Mouse (Mus musculus) heart, postnatal 10 days (tissue): ENCODE measurements around the gene Col6a1. TPM values are rescaled to one million over a fixed set of nuclear protein-coding genes. Genes with fewer than 3 reads are reported as not detected.

Experiments used
- DNase-seq, 2 experiments: peaks; one replicate each; pipeline ENCODE4 v3.0.0; 2021
- intact Hi-C: fragments of 180-260 bp; cut with DNase I; formaldehyde crosslinking; loops from one replicate; pipeline ENCODE4 v1.15.1; 2025
- total RNA-seq, 2 experiments: library from RNA; stranded (reverse); gene quantifications; 2 replicates each; pipeline ENCODE4 v1.2.3; 2021

The Col6a1 gene
- total RNA-seq, 2 experiments from 2014 or later: 186 to 200 TPM

- intact Hi-C loops: loop anchor here (5.0 kb wide), 1 partner anchor 45 kb away; no protein-coding TSS in a partner anchor
- peak in 1 of 2 experiments; percentile 13 for DNase-seq
Measured at GRCm38 (mm10) chr10:76726866-76727265, 898 bp upstream of the Col6a1 start.

GRCm38 (mm10) chr10:76725097-76725496, 871 bp downstream of the Col6a1 start:
- intact Hi-C loops: loop anchor here (5.0 kb wide), 1 partner anchor 43 kb away; no protein-coding TSS in a partner anchor
- DNase-seq: peak in 1 of 2 experiments; percentile 6

GRCm38 (mm10) chr10:76724231-76724736, 1.7 kb downstream of the Col6a1 start:
- peak in 1 of 2 experiments; percentile 13 for DNase-seq
- intact Hi-C loops: no loop called here

GRCm38 (mm10) chr10:76722751-76723450, 3.1 kb downstream of the Col6a1 start:
- DNase-seq: no peak
- intact Hi-C loops: no loop called here

GRCm38 (mm10) chr10:76721746-76722145, 4.2 kb downstream of the Col6a1 start:
- DNase-seq: no peak
- intact Hi-C loops: no loop called here

- no peak for DNase-seq
- intact Hi-C loops: no loop called here
Measured at GRCm38 (mm10) chr10:76721216-76721615, 4.8 kb downstream of the Col6a1 start.

- no peak for DNase-seq
- intact Hi-C loops: no loop called here
Measured at GRCm38 (mm10) chr10:76717631-76718030, 8.3 kb downstream of the Col6a1 start.

- intact Hi-C loops: no loop called here
- DNase-seq: no peak
Measured at GRCm38 (mm10) chr10:76717026-76717425, 8.9 kb downstream of the Col6a1 start.

- intact Hi-C loops: no loop called here
- DNase-seq: no peak
Measured at GRCm38 (mm10) chr10:76714303-76714702, 11.7 kb downstream of the Col6a1 start.

GRCm38 (mm10) chr10:76712500-76712899, 13.5 kb downstream of the Col6a1 start:
- intact Hi-C loops: no loop called here
- no peak for DNase-seq

- intact Hi-C loops: no loop called here
- DNase-seq: no peak
Measured at GRCm38 (mm10) chr10:76711331-76711730, 14.6 kb downstream of the Col6a1 start.

- no peak for DNase-seq
- intact Hi-C loops: no loop called here
Measured at GRCm38 (mm10) chr10:76708465-76708864, 17.5 kb downstream of the Col6a1 start.

GRCm38 (mm10) chr10:76707584-76707983, 18.4 kb downstream of the Col6a1 start:
- intact Hi-C loops: no loop called here
- no peak for DNase-seq

GRCm38 (mm10) chr10:76707001-76707400, 19.0 kb downstream of the Col6a1 start:
- no peak for DNase-seq
- intact Hi-C loops: no loop called here

- intact Hi-C loops: no loop called here
- peak in 1 of 2 experiments; percentile 53 for DNase-seq
Measured at GRCm38 (mm10) chr10:76704358-76704757, 21.6 kb downstream of the Col6a1 start.

- intact Hi-C loops: no loop called here
- DNase-seq: no peak
Measured at GRCm38 (mm10) chr10:76701446-76701845, 24.5 kb downstream of the Col6a1 start.

GRCm38 (mm10) chr10:76699816-76700215, 26.2 kb downstream of the Col6a1 start:
- no peak for DNase-seq
- intact Hi-C loops: no loop called here

- no peak for DNase-seq
- intact Hi-C loops: no loop called here
Measured at GRCm38 (mm10) chr10:76695283-76695885, 30.6 kb downstream of the Col6a1 start.

GRCm38 (mm10) chr10:76694765-76695164, 31.2 kb downstream of the Col6a1 start:
- intact Hi-C loops: no loop called here
- DNase-seq: peak; percentile 69 to 73

GRCm38 (mm10) chr10:76693446-76693845, 32.5 kb downstream of the Col6a1 start:
- no peak for DNase-seq
- intact Hi-C loops: no loop called here

- DNase-seq: no peak
- intact Hi-C loops: no loop called here
Measured at GRCm38 (mm10) chr10:76685451-76686017, 40.4 kb downstream of the Col6a1 start.

GRCm38 (mm10) chr10:76683977-76684376, 42.0 kb downstream of the Col6a1 start:
- intact Hi-C loops: loop anchor here (5.0 kb wide), 1 partner anchor 43 kb away; the partner anchor contains the start of gene Col6a1
- peak; percentile 43 to 46 for DNase-seq
